Mouse (Mus musculus): ENCODE measurements around the gene Gm15217. TPM values are rescaled to one million over a fixed set of nuclear protein-coding genes. Genes with fewer than 3 reads are reported as not detected.

Gm15217 gene
- polyA plus RNA-seq, 1 experiment from 2014 or later = not detected

DNA sequence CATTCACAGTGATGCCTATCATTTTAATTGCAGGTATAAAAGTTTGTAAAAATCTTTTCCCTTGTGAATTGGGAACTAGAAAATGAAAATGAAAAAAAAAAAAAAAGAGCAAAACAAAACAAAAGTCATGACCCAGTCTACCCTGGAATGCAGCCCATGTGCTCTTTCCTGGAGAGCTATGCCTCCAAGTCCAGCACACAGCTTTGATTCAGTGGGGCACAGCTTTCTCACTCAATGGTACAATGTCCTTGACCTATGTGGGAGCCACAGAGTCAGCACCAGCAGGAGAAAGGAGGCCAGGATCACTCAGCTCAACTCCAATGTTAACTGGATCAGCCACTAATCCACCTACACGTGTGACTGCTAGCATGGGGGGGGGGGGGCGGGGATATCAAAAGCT is 20.7 kb downstream of the Gm15217 start:
- WGBS = 55% methylated on average over 2 of the region's 2 CpGs
- Histone ChIP-seq H3K4me3 (ENCODE audit: control insufficient read depth in 1 of 2, insufficient read depth in 1 of 2, low read depth in 1 of 2, low read length in 2 of 2) (no peak overlapping the region), H3K9ac (ENCODE audit: low read length) (no peak overlapping the region), H3K27me3 (ENCODE audit: control insufficient read depth, insufficient read depth, low read length) (peaks cover 20% of the 10 kb centered on the region), H3K36me3 (ENCODE audit: control insufficient read depth, insufficient read depth, low read length) (no peaks in the 10 kb centered on the region), H3K4me2 (ENCODE audit: low read length) (no peak overlapping the region), H3K27ac (replicated peaks in 1 of 2; ENCODE audit: control insufficient read depth in 1 of 2, insufficient read depth in 1 of 2, low read depth in 2 of 2, low read length in 2 of 2) (no peak overlapping the region), H3K4me1 (ENCODE audit: control insufficient read depth in 2 of 2, insufficient read depth in 2 of 2, low read length in 2 of 2) (peaks cover 0 to 6% of the 10 kb centered on the region in 2 experiments; a peak in 3 of 4 replicates), H3K9me3 (ENCODE audit: control insufficient read depth, low read length) (no peaks in the 10 kb centered on the region)
- no peak for ATAC-seq (ENCODE audit: insufficient number of reproducible peaks, insufficient read depth, low FRiP score, low read depth)

DNA sequence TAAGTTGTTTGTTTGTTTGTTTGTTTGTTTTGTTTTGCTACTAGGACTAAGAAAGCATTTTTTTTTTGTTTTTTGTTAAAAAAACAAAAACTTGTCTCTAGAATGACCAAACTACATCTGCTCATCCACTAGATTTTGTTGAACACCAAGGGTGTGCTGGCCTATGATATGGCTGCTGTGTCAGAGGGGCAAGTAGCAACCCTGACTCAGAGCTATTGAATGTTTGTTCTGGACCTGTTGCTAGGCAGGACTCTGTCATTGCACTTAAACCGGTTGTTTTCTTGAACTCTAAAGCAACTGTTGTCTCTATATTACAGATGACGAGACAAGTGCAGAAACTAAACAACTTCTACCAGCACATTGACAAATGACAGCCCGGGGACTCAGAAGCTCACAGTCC is 29.1 kb downstream of the Gm15217 start:
- Histone ChIP-seq H3K4me3 (ENCODE audit: control insufficient read depth in 1 of 2, insufficient read depth in 1 of 2, low read depth in 1 of 2, low read length in 2 of 2) (no peak overlapping the region), H3K36me3 (ENCODE audit: control insufficient read depth, insufficient read depth, low read length) (no peaks in the 10 kb centered on the region), H3K4me2 (ENCODE audit: low read length) (no peak overlapping the region), H3K27ac (replicated peaks in 1 of 2; ENCODE audit: control insufficient read depth in 1 of 2, insufficient read depth in 1 of 2, low read depth in 2 of 2, low read length in 2 of 2) (no peak overlapping the region), H3K27me3 (ENCODE audit: control insufficient read depth, insufficient read depth, low read length) (no peaks in the 10 kb centered on the region), H3K9ac (ENCODE audit: low read length) (no peak overlapping the region), H3K9me3 (ENCODE audit: control insufficient read depth, low read length) (no peaks in the 10 kb centered on the region), H3K4me1 (ENCODE audit: control insufficient read depth in 2 of 2, insufficient read depth in 2 of 2, low read length in 2 of 2) (no peaks in the 10 kb centered on the region)
- ATAC-seq (ENCODE audit: insufficient number of reproducible peaks, insufficient read depth, low FRiP score, low read depth) = no peak
- WGBS = 84% methylated on average over 3 of the region's 3 CpGs

DNA sequence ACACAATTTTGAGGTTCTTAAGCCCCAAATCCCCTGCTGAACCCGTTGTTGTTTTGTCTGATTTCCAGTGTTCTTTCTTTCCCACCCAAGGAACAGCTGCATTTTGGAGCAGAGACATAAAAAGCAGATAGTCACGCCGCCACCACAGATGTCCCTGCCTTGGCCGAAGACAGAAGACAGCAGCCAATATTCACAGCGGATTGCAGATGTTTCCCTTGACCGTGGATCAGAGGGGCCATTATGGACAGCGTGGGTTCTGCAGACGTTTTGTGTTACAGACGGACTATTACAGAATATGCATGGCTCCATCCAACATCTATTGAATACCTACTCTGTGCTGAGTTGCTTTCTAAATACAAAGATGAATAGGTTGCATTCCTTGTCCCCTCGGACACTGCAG is 29.8 kb downstream of the Gm15217 start:
- Histone ChIP-seq H3K27ac (replicated peaks in 1 of 2; ENCODE audit: control insufficient read depth in 1 of 2, insufficient read depth in 1 of 2, low read depth in 2 of 2, low read length in 2 of 2) (no peak overlapping the region), H3K4me2 (ENCODE audit: low read length) (no peak overlapping the region), H3K9ac (ENCODE audit: low read length) (no peak overlapping the region), H3K4me3 (ENCODE audit: control insufficient read depth in 1 of 2, insufficient read depth in 1 of 2, low read depth in 1 of 2, low read length in 2 of 2) (no peak overlapping the region), H3K27me3 (ENCODE audit: control insufficient read depth, insufficient read depth, low read length) (no peaks in the 10 kb centered on the region), H3K9me3 (ENCODE audit: control insufficient read depth, low read length) (no peaks in the 10 kb centered on the region), H3K36me3 (ENCODE audit: control insufficient read depth, insufficient read depth, low read length) (no peaks in the 10 kb centered on the region), H3K4me1 (ENCODE audit: control insufficient read depth in 2 of 2, insufficient read depth in 2 of 2, low read length in 2 of 2) (no peaks in the 10 kb centered on the region)
- no peak for ATAC-seq (ENCODE audit: insufficient number of reproducible peaks, insufficient read depth, low FRiP score, low read depth)
- WGBS = 84% methylated on average over 10 of the region's 10 CpGs

DNA sequence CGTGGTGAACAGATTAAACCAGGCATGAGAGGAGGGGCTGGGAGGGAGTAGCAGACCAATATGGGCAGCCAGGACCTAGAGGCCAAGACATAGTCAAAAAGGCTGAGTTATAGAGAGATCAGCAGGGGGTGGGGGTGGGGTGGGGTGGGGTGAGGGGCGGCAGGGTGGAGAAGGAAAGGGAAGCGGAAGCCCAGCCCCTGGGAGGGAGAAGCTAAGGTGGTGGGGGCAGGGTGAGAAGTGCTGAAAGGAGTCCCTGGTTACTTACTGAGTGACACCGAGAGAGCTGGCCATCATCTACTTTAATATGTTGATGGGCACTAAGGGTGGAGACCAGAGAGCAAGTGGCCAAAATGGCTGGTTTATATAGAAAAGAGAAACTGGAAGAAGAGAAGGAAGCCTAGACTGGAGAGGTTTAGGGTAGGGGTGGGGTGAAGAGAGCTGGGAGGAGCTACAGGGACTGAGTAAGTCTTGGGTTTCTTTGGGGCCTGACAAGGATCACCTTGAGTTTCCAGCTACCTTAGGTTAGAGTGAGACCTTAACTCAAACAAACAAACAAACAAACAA is 31.4 kb downstream of the Gm15217 start:
- Histone ChIP-seq H3K4me3 (ENCODE audit: control insufficient read depth in 1 of 2, insufficient read depth in 1 of 2, low read depth in 1 of 2, low read length in 2 of 2) (no peak overlapping the region), H3K27ac (replicated peaks in 1 of 2; ENCODE audit: control insufficient read depth in 1 of 2, insufficient read depth in 1 of 2, low read depth in 2 of 2, low read length in 2 of 2) (no peak overlapping the region), H3K4me2 (ENCODE audit: low read length) (no peak overlapping the region), H3K9ac (ENCODE audit: low read length) (no peak overlapping the region), H3K36me3 (ENCODE audit: control insufficient read depth, insufficient read depth, low read length) (no peaks in the 10 kb centered on the region), H3K27me3 (ENCODE audit: control insufficient read depth, insufficient read depth, low read length) (no peaks in the 10 kb centered on the region), H3K9me3 (ENCODE audit: control insufficient read depth, low read length) (no peaks in the 10 kb centered on the region), H3K4me1 (ENCODE audit: control insufficient read depth in 2 of 2, insufficient read depth in 2 of 2, low read length in 2 of 2) (no peaks in the 10 kb centered on the region)
- WGBS = 52% methylated on average over 4 of the region's 4 CpGs
- ATAC-seq (ENCODE audit: insufficient number of reproducible peaks, insufficient read depth, low FRiP score, low read depth) = no peak

DNA sequence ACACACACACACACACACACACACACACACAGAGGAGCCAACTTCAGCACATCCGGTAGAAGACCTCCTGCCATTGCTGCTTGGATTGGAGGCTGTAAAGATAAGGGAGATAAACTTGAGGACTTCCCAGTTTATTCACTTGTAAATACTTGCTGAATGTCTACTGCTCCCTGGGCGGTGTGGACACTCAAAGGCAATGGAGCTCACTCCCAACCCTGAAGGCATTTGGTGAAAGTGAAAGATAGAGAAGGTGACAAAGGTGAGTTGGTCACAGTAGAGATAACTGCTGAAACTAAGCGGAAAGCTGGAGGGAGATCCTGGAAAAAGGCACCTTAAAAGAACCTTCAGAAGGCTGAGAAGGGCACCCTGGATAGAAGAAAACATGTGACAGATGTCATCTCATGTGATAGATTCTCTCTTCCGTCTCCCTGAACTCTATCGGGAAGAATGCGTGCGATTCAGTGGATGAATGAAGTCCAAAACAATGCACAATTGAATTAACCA is 33.3 kb downstream of the Gm15217 start:
- no peaks in the 10 kb centered on the region for H3K27me3 ChIP-seq (ENCODE audit: control insufficient read depth, insufficient read depth, low read length)
- no peaks in the 10 kb centered on the region for H3K36me3 ChIP-seq (ENCODE audit: control insufficient read depth, insufficient read depth, low read length)
- no peak overlapping the region for H3K4me3 ChIP-seq (ENCODE audit: control insufficient read depth in 1 of 2, insufficient read depth in 1 of 2, low read depth in 1 of 2, low read length in 2 of 2)
- H3K9me3 ChIP-seq (ENCODE audit: control insufficient read depth, low read length) = no peaks in the 10 kb centered on the region
- no peak overlapping the region for H3K4me2 ChIP-seq (ENCODE audit: low read length)
- H3K9ac ChIP-seq (ENCODE audit: low read length) = no peak overlapping the region
- no peak for ATAC-seq (ENCODE audit: insufficient number of reproducible peaks, insufficient read depth, low FRiP score, low read depth)
- H3K4me1 ChIP-seq (ENCODE audit: control insufficient read depth in 2 of 2, insufficient read depth in 2 of 2, low read length in 2 of 2) = no peaks in the 10 kb centered on the region
- no peak overlapping the region for H3K27ac ChIP-seq (replicated peaks in 1 of 2; ENCODE audit: control insufficient read depth in 1 of 2, insufficient read depth in 1 of 2, low read depth in 2 of 2, low read length in 2 of 2)
- WGBS = 66% methylated on average over 7 of the region's 7 CpGs

DNA sequence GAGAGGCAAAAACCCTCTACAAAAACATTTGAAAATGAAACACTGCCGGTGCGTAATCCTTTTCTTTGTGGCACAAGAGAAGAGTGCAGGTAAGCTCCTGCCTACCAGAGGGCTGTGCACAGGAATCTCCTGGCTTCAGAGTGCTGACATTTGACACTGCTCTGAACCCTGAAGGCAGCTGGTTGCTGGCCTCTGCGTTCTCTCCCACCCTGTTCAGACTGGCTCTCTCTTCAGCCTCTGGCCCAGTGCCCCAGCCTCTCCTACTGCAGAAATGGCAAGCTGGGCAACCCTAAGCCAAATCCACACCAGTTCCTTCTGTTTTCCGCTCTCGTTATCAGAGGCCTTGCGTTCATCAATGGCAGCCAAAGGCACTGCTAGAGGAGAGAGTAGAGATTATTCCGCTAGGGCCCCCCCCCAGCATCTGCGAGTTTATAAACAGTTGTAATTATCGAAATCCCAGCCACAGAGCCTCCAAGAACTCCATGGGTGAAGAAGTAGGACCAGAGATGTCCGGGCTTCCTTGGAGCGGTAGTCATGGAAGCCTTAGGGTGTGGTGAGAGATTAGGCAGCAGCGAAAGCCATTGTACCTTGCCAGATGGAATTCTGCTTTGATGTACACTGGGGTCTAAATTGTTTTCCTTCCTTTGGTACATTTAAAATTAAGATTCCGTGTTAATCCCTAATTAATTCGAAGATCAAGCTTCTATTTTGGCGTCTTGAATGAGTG is 39.3 kb downstream of the Gm15217 start:
- Histone ChIP-seq H3K4me3 (ENCODE audit: control insufficient read depth in 1 of 2, insufficient read depth in 1 of 2, low read depth in 1 of 2, low read length in 2 of 2) (no peak overlapping the region), H3K4me2 (ENCODE audit: low read length) (no peak overlapping the region), H3K27me3 (ENCODE audit: control insufficient read depth, insufficient read depth, low read length) (no peaks in the 10 kb centered on the region), H3K4me1 (ENCODE audit: control insufficient read depth in 2 of 2, insufficient read depth in 2 of 2, low read length in 2 of 2) (peaks cover 0 to 4% of the 10 kb centered on the region in 2 experiments; a peak in 2 of 4 replicates), H3K27ac (replicated peaks in 1 of 2; ENCODE audit: control insufficient read depth in 1 of 2, insufficient read depth in 1 of 2, low read depth in 2 of 2, low read length in 2 of 2) (no peak overlapping the region), H3K36me3 (ENCODE audit: control insufficient read depth, insufficient read depth, low read length) (no peaks in the 10 kb centered on the region), H3K9me3 (ENCODE audit: control insufficient read depth, low read length) (no peaks in the 10 kb centered on the region), H3K9ac (ENCODE audit: low read length) (no peak overlapping the region)
- WGBS = 70% methylated on average over 15 of the region's 15 CpGs
- no peak for ATAC-seq (ENCODE audit: insufficient number of reproducible peaks, insufficient read depth, low FRiP score, low read depth)

DNA sequence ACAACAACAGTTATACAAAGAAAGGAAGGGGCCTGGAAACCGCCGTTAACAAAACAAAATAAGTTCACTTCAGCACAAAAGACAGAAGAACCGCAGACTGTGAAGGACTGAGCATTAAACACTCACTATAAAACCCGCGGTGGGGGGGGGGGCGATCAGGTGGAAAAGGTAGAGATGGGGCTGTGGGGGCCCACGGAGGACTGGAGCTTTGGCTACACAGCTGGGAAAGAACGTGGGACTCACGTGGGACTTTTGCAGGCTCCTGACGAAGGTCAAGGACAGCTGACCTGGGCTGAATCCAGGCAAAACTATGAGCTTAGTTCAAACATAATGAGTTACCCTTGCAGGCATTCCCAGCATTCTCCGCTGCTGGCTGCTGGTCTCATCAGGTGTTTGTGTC is 40.1 kb downstream of the Gm15217 start:
- H3K27me3 ChIP-seq (ENCODE audit: control insufficient read depth, insufficient read depth, low read length) = no peaks in the 10 kb centered on the region
- no peak overlapping the region for H3K9ac ChIP-seq (ENCODE audit: low read length)
- no peak for ATAC-seq (ENCODE audit: insufficient number of reproducible peaks, insufficient read depth, low FRiP score, low read depth)
- H3K4me2 ChIP-seq (ENCODE audit: low read length) = no peak overlapping the region
- H3K4me3 ChIP-seq (ENCODE audit: control insufficient read depth in 1 of 2, insufficient read depth in 1 of 2, low read depth in 1 of 2, low read length in 2 of 2) = no peak overlapping the region
- H3K27ac ChIP-seq (replicated peaks in 1 of 2; ENCODE audit: control insufficient read depth in 1 of 2, insufficient read depth in 1 of 2, low read depth in 2 of 2, low read length in 2 of 2) = no peak overlapping the region
- no peaks in the 10 kb centered on the region for H3K9me3 ChIP-seq (ENCODE audit: control insufficient read depth, low read length)
- H3K4me1 ChIP-seq (ENCODE audit: control insufficient read depth in 2 of 2, insufficient read depth in 2 of 2, low read length in 2 of 2) = peaks cover 0 to 4% of the 10 kb centered on the region in 2 experiments; a peak in 2 of 4 replicates
- no peaks in the 10 kb centered on the region for H3K36me3 ChIP-seq (ENCODE audit: control insufficient read depth, insufficient read depth, low read length)
- WGBS = 62% methylated on average over 11 of the region's 11 CpGs
